Mouse (Mus musculus): Measurements from ENCODE around the gene Ddx23. TPM values are rescaled to one million over a fixed set of nuclear protein-coding genes. Genes with fewer than 3 reads are reported as not detected.

The Ddx23 gene
- polyA plus RNA-seq, 1 experiment from 2014 or later, result 16.5 TPM

- Histone ChIP-seq H3K4me1 (no peaks in the 10 kb centered on the region), H3K36me3 (peaks cover 96% of the 10 kb centered on the region), H3K4me2 (no peak overlapping the region), H3K27me3 (replicated peaks) (no peaks in the 10 kb centered on the region), H3K9me3 (no peaks in the 10 kb centered on the region), H3K9ac (no peak overlapping the region), H3K4me3 (no peak overlapping the region), H3K27ac (replicated peaks) (no peak overlapping the region)
- 88% methylated on average over 24 of the region's 24 CpGs for WGBS
- no peak for ATAC-seq (ENCODE audit: extremely low read depth, insufficient number of reproducible peaks, low FRiP score, low TSS enrichment)
These were observed 17.4 kb downstream of the Ddx23 start for GRCm38 (mm10) chr15:98645057-98646026.

GRCm38 (mm10) chr15:98644406-98644805 is 18.3 kb downstream of the Ddx23 start:
- H3K9ac ChIP-seq, result no peak overlapping the region
- H3K27ac ChIP-seq (replicated peaks), result no peak overlapping the region
- no peak for ATAC-seq (ENCODE audit: extremely low read depth, insufficient number of reproducible peaks, low FRiP score, low TSS enrichment)
- peaks cover 89% of the 10 kb centered on the region for H3K36me3 ChIP-seq
- WGBS, result 86% methylated on average over 12 of the region's 12 CpGs
- H3K4me1 ChIP-seq, result no peaks in the 10 kb centered on the region
- H3K4me2 ChIP-seq, result no peak overlapping the region
- peaks cover 2% of the 10 kb centered on the region; the same call in 1 of the 2 replicates for H3K27me3 ChIP-seq (replicated peaks)
- no peaks in the 10 kb centered on the region for H3K9me3 ChIP-seq
- H3K4me3 ChIP-seq, result no peak overlapping the region

GRCm38 (mm10) chr15:98640157-98640556 is 22.5 kb downstream of the Ddx23 start:
- Histone ChIP-seq H3K36me3 (peaks cover 47% of the 10 kb centered on the region), H3K9ac (0 out of 2 replicates have a peak overlapping the region, but pooled peaks have one; percentile 21), H3K9me3 (no peaks in the 10 kb centered on the region), H3K4me3 (no peak overlapping the region), H3K27ac (replicated peaks) (no peak overlapping the region), H3K4me1 (peaks cover 16% of the 10 kb centered on the region), H3K4me2 (no peak overlapping the region), H3K27me3 (replicated peaks) (peaks cover 34% of the 10 kb centered on the region)
- WGBS, result 34% methylated on average over 8 of the region's 8 CpGs
- ATAC-seq (ENCODE audit: extremely low read depth, insufficient number of reproducible peaks, low FRiP score, low TSS enrichment), result no peak

GRCm38 (mm10) chr15:98637155-98637554 is 25.5 kb downstream of the Ddx23 start:
- ATAC-seq (ENCODE audit: extremely low read depth, insufficient number of reproducible peaks, low FRiP score, low TSS enrichment), result no peak
- Histone ChIP-seq H3K4me2 (no peak overlapping the region), H3K27ac (replicated peaks) (no peak overlapping the region), H3K9me3 (no peaks in the 10 kb centered on the region), H3K27me3 (replicated peaks) (peaks cover 60% of the 10 kb centered on the region), H3K4me3 (no peak overlapping the region), H3K36me3 (peaks cover 17% of the 10 kb centered on the region), H3K9ac (no peak overlapping the region), H3K4me1 (peaks cover 40% of the 10 kb centered on the region)
- WGBS, result 52% methylated on average over 3 of the region's 3 CpGs

DNA sequence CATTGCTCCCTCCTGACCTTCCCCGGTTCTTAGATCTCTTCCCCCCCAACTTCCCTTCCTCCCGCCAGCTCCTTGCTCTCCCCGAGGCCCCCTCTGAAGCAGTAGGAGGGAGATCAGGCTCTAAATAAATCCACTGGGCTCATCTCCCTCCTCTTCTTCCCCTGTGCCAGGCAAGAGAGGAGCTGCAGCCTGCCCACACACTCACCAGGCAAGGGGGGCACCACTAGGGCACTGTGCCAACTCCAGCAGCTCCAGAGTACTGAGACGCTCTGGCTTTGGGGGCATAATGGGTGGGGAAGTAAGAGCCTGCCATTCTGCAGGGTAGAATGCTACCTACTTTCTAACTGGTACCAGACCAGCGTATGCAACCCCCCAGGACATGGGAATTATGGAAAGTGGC is 26.2 kb downstream of the Ddx23 start:
- peaks cover 10% of the 10 kb centered on the region for H3K36me3 ChIP-seq
- no peak overlapping the region for H3K27ac ChIP-seq (replicated peaks)
- WGBS, result 47% methylated on average over 5 of the region's 5 CpGs
- H3K9me3 ChIP-seq, result no peaks in the 10 kb centered on the region
- H3K4me2 ChIP-seq, result peak overlapping the region; percentile 93; the same call in 1 of the 2 replicates
- no peak overlapping the region for H3K4me3 ChIP-seq
- H3K9ac ChIP-seq, result peak overlapping the region; percentile 85
- ATAC-seq (ENCODE audit: extremely low read depth, insufficient number of reproducible peaks, low FRiP score, low TSS enrichment), result no peak
- peaks cover 46% of the 10 kb centered on the region for H3K4me1 ChIP-seq
- H3K27me3 ChIP-seq (replicated peaks), result peaks cover 66% of the 10 kb centered on the region

GRCm38 (mm10) chr15:98635291-98635841 is 27.3 kb downstream of the Ddx23 start:
- ATAC-seq (ENCODE audit: extremely low read depth, insufficient number of reproducible peaks, low FRiP score, low TSS enrichment), result no peak
- no peak overlapping the region for H3K27ac ChIP-seq (replicated peaks)
- WGBS, result 3% methylated on average over 21 of the region's 21 CpGs
- peak overlapping the region; percentile 85 for H3K9ac ChIP-seq
- H3K36me3 ChIP-seq, result peaks cover 2% of the 10 kb centered on the region; the same call in 1 of the 2 replicates
- peaks cover 78% of the 10 kb centered on the region for H3K27me3 ChIP-seq (replicated peaks)
- H3K4me3 ChIP-seq, result peak overlapping the region; percentile 77
- H3K4me2 ChIP-seq, result peak overlapping the region; percentile 93
- H3K9me3 ChIP-seq, result no peaks in the 10 kb centered on the region
- H3K4me1 ChIP-seq, result peaks cover 52% of the 10 kb centered on the region

DNA sequence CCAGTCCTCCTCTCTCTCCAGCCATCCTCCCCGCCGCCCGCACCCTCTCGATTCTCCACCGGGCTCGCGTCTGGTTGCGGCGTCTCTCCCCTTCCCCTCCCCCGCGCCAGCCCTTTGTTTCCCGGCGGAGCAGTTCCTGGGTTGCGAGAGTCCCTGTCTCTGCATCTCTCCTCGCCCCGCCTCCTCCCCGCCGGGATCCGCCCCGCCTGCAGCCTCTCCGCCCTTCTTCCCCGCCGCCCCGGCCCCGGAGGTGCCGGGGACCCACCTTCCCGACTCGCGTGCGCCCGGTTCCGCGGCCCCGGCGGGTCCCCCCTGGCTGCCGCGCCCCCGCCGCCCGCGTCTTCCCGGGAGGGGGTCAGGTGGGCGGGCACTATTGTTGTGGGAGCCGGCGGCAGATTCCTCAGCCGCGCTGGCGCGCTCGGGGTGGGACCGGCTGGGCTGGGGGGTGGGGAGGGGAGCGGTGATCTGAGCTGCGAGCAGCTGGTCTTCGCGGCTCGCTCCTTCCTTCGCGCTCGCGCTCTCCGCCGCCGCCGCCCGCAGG is 28.1 kb downstream of the Ddx23 start:
- Histone ChIP-seq H3K36me3 (0 out of 2 replicates have a peak, but pooled peaks cover 2% of the 10 kb centered on the region), H3K4me2 (peak overlapping the region; percentile 93), H3K27me3 (replicated peaks) (peaks cover 85% of the 10 kb centered on the region), H3K4me3 (peak overlapping the region; percentile 77), H3K27ac (replicated peaks) (no peak overlapping the region; the same call in 1 of the 2 replicates), H3K9ac (peak overlapping the region; percentile 85), H3K9me3 (no peaks in the 10 kb centered on the region), H3K4me1 (peaks cover 59% of the 10 kb centered on the region)
- no peak for ATAC-seq (ENCODE audit: extremely low read depth, insufficient number of reproducible peaks, low FRiP score, low TSS enrichment)
- WGBS, result 1% methylated on average over 45 of the region's 65 CpGs

DNA sequence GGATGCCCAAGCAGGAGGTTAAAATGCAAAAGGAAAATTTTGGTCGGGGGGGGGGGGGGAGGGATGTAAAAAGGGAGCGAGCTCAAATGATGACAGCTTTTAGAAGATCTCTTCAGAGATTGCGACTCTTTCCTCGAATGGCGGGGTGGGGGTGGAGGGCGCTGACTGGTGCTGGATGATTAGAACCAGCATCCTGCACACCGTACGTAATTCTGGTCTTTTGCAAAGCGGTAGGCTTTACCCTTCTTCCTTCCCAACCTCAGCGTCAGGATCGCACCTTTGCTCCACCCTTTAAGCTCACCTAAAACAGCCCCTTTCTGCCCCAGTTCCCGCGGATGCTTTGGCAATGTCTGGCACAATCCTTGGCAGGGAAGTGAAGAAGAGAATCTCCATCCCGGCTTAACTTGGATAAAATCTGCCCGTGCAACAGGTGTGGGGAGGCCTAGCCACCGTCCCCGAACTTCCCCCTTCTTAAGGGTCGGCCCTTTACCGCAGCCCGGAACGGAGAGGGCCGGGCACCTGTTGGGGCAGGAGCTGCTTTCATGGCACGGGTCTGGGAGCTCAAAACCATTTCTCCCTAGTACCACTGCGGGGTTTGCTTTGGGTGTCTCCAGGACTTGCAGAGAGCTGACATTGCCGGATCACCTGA is 28.7 kb downstream of the Ddx23 start:
- Histone ChIP-seq H3K36me3 (no peaks in the 10 kb centered on the region), H3K27ac (replicated peaks) (no peak overlapping the region), H3K9ac (peak overlapping the region; percentile 85), H3K4me2 (peak overlapping the region; percentile 93), H3K9me3 (no peaks in the 10 kb centered on the region), H3K4me3 (peak overlapping the region; percentile 77), H3K27me3 (replicated peaks) (peaks cover 85% of the 10 kb centered on the region), H3K4me1 (peaks cover 66% of the 10 kb centered on the region)
- no peak for ATAC-seq (ENCODE audit: extremely low read depth, insufficient number of reproducible peaks, low FRiP score, low TSS enrichment)
- under 1% methylated on average over 25 of the region's 25 CpGs for WGBS

DNA sequence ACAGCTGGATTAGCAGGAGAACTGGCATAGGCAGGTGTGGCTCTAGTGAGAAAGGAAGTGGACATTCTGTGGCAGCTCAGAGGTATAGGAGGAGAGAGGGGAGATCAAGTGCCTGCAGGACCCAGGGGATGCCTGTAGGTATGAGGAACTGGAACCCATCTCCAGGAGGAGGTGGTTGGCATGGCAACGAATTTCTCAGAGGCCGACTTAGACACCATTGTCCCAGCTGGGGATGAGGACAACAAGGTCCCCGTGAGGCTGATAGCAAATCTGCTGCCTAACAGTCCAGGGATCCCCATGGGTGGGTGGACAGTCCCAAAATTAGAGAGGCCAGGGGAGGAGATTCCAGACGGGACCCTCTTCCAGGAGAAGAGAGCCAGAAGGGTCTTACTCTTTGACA is 29.8 kb downstream of the Ddx23 start:
- peak overlapping the region; percentile 77 for H3K4me3 ChIP-seq
- peaks cover 93% of the 10 kb centered on the region for H3K27me3 ChIP-seq (replicated peaks)

DNA sequence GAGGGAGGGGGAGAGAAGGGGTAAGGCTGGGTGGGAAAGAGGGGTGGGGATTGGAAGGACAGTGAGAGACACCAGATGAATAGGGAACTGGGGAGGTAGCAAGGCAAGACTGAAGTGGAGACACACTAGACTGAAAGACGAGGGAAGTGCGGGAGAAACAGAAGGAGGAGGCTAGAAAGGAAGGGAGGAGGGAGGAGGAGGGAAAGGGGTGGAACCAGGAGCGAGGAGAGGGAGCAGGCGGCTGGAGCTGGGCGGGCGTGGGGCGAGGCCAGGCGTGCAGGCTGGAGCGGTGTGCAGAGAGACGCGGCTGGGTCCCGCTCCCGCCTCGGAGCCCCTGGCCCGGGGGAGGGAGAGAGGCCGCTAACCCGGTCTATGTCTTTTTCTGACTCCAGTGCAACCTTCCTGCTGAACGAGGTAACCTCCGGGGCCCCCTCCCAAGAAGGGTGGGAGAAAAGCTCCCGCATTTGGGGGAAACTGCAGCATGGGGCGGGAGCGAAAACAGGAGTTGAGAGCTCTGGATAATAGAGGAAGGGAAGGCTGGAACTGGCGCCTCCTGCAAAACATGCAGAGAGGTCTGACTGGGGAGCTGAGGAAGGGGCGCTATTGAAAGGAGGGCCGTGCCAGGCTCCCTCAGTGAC is 30.5 kb downstream of the Ddx23 start:
- Histone ChIP-seq H3K27ac (replicated peaks) (no peak overlapping the region), H3K27me3 (replicated peaks) (peaks cover 94% of the 10 kb centered on the region), H3K4me3 (peak overlapping the region; percentile 77), H3K36me3 (no peaks in the 10 kb centered on the region), H3K9me3 (no peaks in the 10 kb centered on the region), H3K4me2 (peak overlapping the region; percentile 93), H3K4me1 (peaks cover 75% of the 10 kb centered on the region), H3K9ac (peak overlapping the region; percentile 80)
- no peak for ATAC-seq (ENCODE audit: extremely low read depth, insufficient number of reproducible peaks, low FRiP score, low TSS enrichment)
- 1% methylated on average over 25 of the region's 25 CpGs for WGBS

More for the DNA sequence above, 29.8 kb downstream of the Ddx23 start:
- peak overlapping the region; percentile 93 for H3K4me2 ChIP-seq
- WGBS, result 4% methylated on average over 4 of the region's 4 CpGs
- H3K9ac ChIP-seq, result peak overlapping the region; percentile 80
- no peak overlapping the region for H3K27ac ChIP-seq (replicated peaks)
- ATAC-seq (ENCODE audit: extremely low read depth, insufficient number of reproducible peaks, low FRiP score, low TSS enrichment), result no peak
- no peaks in the 10 kb centered on the region for H3K36me3 ChIP-seq
- H3K9me3 ChIP-seq, result no peaks in the 10 kb centered on the region
- peaks cover 75% of the 10 kb centered on the region for H3K4me1 ChIP-seq
